25 mouse cellular contexts compared by ENCODE assay signal in the genomic region with DNA sequence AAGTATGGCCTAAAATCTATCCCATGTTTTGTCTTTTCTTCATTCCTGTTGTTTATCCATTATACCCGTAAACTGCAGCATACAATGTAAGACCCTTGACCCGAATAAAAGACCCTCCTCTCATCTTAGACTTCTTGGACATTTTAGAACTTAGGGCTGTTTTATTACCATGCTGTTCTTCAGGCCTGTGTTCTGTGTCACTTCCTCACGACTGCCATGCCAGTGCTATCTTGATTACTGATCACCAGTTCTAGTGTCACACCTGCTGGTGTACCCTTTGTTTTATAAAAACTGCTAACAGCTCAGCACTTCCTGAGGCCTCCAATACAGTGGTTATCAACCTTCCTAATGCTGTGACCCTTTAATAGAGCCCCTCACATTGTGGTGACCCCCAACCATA. TPM values are rescaled to one million over a fixed set of nuclear protein-coding genes. Genes with fewer than 3 reads are reported as not detected.
DNase-seq lines count a peak whose midpoint lies in the region; ATAC-seq and TF ChIP-seq lines count a peak whose summit lies in the region.
"Had no signal": no experiment of that assay in that cellular context is flagged by ENCODE, and none has a peak within 500 bp of the region (broad histone marks: within the 10 kb centered on the region; RNA-seq: fewer than 3 reads in every experiment).

No protein-coding gene starts in this region.

- peaks cover 69% of the 10 kb centered on the region for H3K4me1 ChIP-seq in liver, embryonic 13.5 days (replicated peaks)
- H3K4me1 ChIP-seq in liver, embryonic 11.5 days (replicated peaks; ENCODE audit: control insufficient read depth, insufficient read depth, low read length): peaks cover 17% of the 10 kb centered on the region
- peaks cover 18% of the 10 kb centered on the region for H3K4me1 ChIP-seq in liver, embryonic 16.5 days (ENCODE audit: control insufficient read depth, low read depth, low read length)
- H3K4me1 ChIP-seq in forebrain, postnatal 0 days (ENCODE audit: insufficient read depth): no peaks in the 10 kb centered on the region
- H3K4me1 ChIP-seq: forebrain, embryonic 13.5 days; hindbrain, embryonic 15.5 days had no signal

- no peaks in the 10 kb centered on the region for H3K27me3 ChIP-seq in liver, embryonic 13.5 days
- no peaks in the 10 kb centered on the region for H3K27me3 ChIP-seq in liver, embryonic 11.5 days (replicated peaks; ENCODE audit: control insufficient read depth, insufficient read depth, low read length)
- no peaks in the 10 kb centered on the region for H3K27me3 ChIP-seq in liver, embryonic 16.5 days (ENCODE audit: control insufficient read depth, insufficient read depth, low read depth, low read length)
- H3K27me3 ChIP-seq in forebrain, postnatal 0 days (ENCODE audit: insufficient read depth, low read length): no peaks in the 10 kb centered on the region
- H3K27me3 ChIP-seq: forebrain, embryonic 13.5 days; hindbrain, embryonic 12.5 days; hindbrain, embryonic 15.5 days; Patski had no signal

- no peak for TF ChIP-seq CTCF in forebrain, postnatal 0 days (IDR thresholded peaks at IDR 0.05; ENCODE audit: low read depth)

- 54% methylated on average over 3 of the region's 3 CpGs for WGBS in liver, embryonic 13.5 days (ENCODE audit: insufficient replicate concordance)
- WGBS in liver, embryonic 11.5 days: 75% methylated on average over 3 of the region's 3 CpGs
- WGBS in liver, embryonic 16.5 days (ENCODE audit: insufficient replicate concordance): 40% methylated on average over 3 of the region's 3 CpGs
- WGBS in forebrain, postnatal 0 days: 94% methylated on average over 3 of the region's 3 CpGs

- no peak for ATAC-seq in liver, embryonic 13.5 days (ENCODE audit: low read depth)
- ATAC-seq in liver, embryonic 11.5 days (replicated peaks; ENCODE audit: low FRiP score): no peak
- ATAC-seq in liver, embryonic 16.5 days (ENCODE audit: low read depth): 0 out of 2 replicates have a peak, but pooled peaks have one; percentile 33
- ATAC-seq in forebrain, postnatal 0 days: no peak
- ATAC-seq: forebrain, embryonic 13.5 days; forebrain, embryonic 16.5 days; Patski had no signal

- H3K9ac ChIP-seq in liver, embryonic 13.5 days: no peak overlapping the region
- no peak overlapping the region for H3K9ac ChIP-seq in liver, embryonic 11.5 days (ENCODE audit: low read depth, low read length)
- no peak overlapping the region for H3K9ac ChIP-seq in liver, embryonic 16.5 days (ENCODE audit: low read depth, low read length)
- H3K9ac ChIP-seq in forebrain, postnatal 0 days: no peak overlapping the region
- H3K9ac ChIP-seq: forebrain, embryonic 13.5 days; hindbrain, embryonic 12.5 days; hindbrain, embryonic 15.5 days had no signal

- H3K9me3 ChIP-seq in liver, embryonic 13.5 days (replicated peaks): no peaks in the 10 kb centered on the region
- H3K9me3 ChIP-seq in liver, embryonic 11.5 days (ENCODE audit: control insufficient read depth, low read length): no peaks in the 10 kb centered on the region
- no peaks in the 10 kb centered on the region for H3K9me3 ChIP-seq in liver, embryonic 16.5 days (replicated peaks; ENCODE audit: control insufficient read depth, low read length)
- H3K9me3 ChIP-seq in forebrain, postnatal 0 days (ENCODE audit: low read length): no peaks in the 10 kb centered on the region
- H3K9me3 ChIP-seq: forebrain, embryonic 10.5 days; forebrain, embryonic 13.5 days; hindbrain, embryonic 12.5 days; hindbrain, embryonic 15.5 days had no signal

- H3K4me2 ChIP-seq in liver, embryonic 13.5 days: 0 out of 2 replicates have a peak overlapping the region, but pooled peaks have one; percentile 2
- H3K4me2 ChIP-seq in liver, embryonic 11.5 days: no peak overlapping the region
- H3K4me2 ChIP-seq in liver, embryonic 16.5 days (ENCODE audit: low read depth, low read length): no peak overlapping the region
- no peak overlapping the region for H3K4me2 ChIP-seq in forebrain, postnatal 0 days (ENCODE audit: low read depth)
- H3K4me2 ChIP-seq: forebrain, embryonic 13.5 days; heart, embryonic 11.5 days; hindbrain, embryonic 12.5 days; hindbrain, embryonic 15.5 days had no signal

- peak overlapping the region; percentile 67 for H3K27ac ChIP-seq in liver, embryonic 13.5 days
- H3K27ac ChIP-seq in liver, embryonic 11.5 days (ENCODE audit: low read depth, low read length): no peak overlapping the region
- peak overlapping the region; percentile 34; the same call in 1 of the 2 replicates for H3K27ac ChIP-seq in liver, embryonic 16.5 days (ENCODE audit: low read length)
- H3K27ac ChIP-seq in forebrain, postnatal 0 days (ENCODE audit: low read depth, low read length): no peak overlapping the region
- H3K27ac ChIP-seq: forebrain, embryonic 10.5 days; forebrain, embryonic 13.5 days; hindbrain, embryonic 12.5 days; hindbrain, embryonic 15.5 days had no signal

- peaks cover 90% of the 10 kb centered on the region for H3K36me3 ChIP-seq in liver, embryonic 13.5 days
- H3K36me3 ChIP-seq in liver, embryonic 11.5 days (ENCODE audit: control insufficient read depth, insufficient read depth, low read length): peaks cover 23% of the 10 kb centered on the region
- peaks cover 47% of the 10 kb centered on the region for H3K36me3 ChIP-seq in liver, embryonic 16.5 days (ENCODE audit: control insufficient read depth, insufficient read depth)
- H3K36me3 ChIP-seq in forebrain, postnatal 0 days (ENCODE audit: insufficient read depth): peaks cover 32% of the 10 kb centered on the region

- peak; percentile 25 for DNase-seq in heart, adult 11 months
- no peak for DNase-seq in heart, adult 18-20 months
- DNase-seq in liver, embryonic 13.5 days: no peak
- DNase-seq in liver, embryonic 11.5 days (ENCODE audit: low spot score): no peak
- DNase-seq in forebrain, postnatal 0 days: no peak
- DNase-seq: cerebellum, adult 18-20 months; cerebellum, adult 9-10 months; cerebellum, postnatal 14 days; gastrocnemius, postnatal 25 days had no signal

- no peak overlapping the region for H3K4me3 ChIP-seq in liver, embryonic 13.5 days (replicated peaks)
- H3K4me3 ChIP-seq in liver, embryonic 11.5 days (ENCODE audit: low read depth, low read length): no peak overlapping the region
- H3K4me3 ChIP-seq in liver, embryonic 16.5 days (ENCODE audit: low read depth, low read length): no peak overlapping the region
- no peak overlapping the region for H3K4me3 ChIP-seq in forebrain, postnatal 0 days (ENCODE audit: low read depth, low read length)
- H3K4me3 ChIP-seq: forebrain, embryonic 10.5 days; forebrain, embryonic 13.5 days; hindbrain, embryonic 12.5 days; hindbrain, embryonic 15.5 days had no signal

RNA-seq across cellular contexts. Expression of a gene that starts 20.3 kb away (rescaled TPM):
- total RNA-seq in heart, adult 18-20 months (2021): 10 to 100 TPM; 18.9 to 22.7 TPM
- polyA plus RNA-seq in liver, embryonic 13.5 days (2015; fragmentation: Nextera tagmentation; extraction: Ambion mirVana): 64.9 and 74.9 TPM in 2 replicates
- polyA plus RNA-seq in liver, embryonic 11.5 days (2014; fragmentation: Nextera tagmentation; extraction: Ambion mirVana): 120 and 124 TPM in 2 replicates
- 46.9 and 48.5 TPM in 2 replicates for polyA plus RNA-seq in liver, embryonic 16.5 days (2015; fragmentation: Nextera tagmentation; extraction: Ambion mirVana)
- total RNA-seq in forebrain, postnatal 0 days (2014; rRNA removed): 35.2 and 39.4 TPM in 2 replicates
- 32.8 and 48.0 TPM in 2 replicates for polyA plus RNA-seq in forebrain, postnatal 0 days (2015; fragmentation: Nextera tagmentation; extraction: Ambion mirVana)

RNA-seq across cellular contexts. Expression of a gene that starts 20.5 kb away (rescaled TPM):
- total RNA-seq in heart, adult 18-20 months (2021): 10 to 100 TPM; 16.1 to 17.0 TPM
- polyA plus RNA-seq in liver, embryonic 13.5 days (2015; fragmentation: Nextera tagmentation; extraction: Ambion mirVana): 16.7 and 18.2 TPM in 2 replicates
- 26.4 and 30.1 TPM in 2 replicates for polyA plus RNA-seq in liver, embryonic 11.5 days (2014; fragmentation: Nextera tagmentation; extraction: Ambion mirVana)
- polyA plus RNA-seq in liver, embryonic 16.5 days (2015; fragmentation: Nextera tagmentation; extraction: Ambion mirVana): 12.3 and 12.8 TPM in 2 replicates
- 36.6 and 43.7 TPM in 2 replicates for total RNA-seq in forebrain, postnatal 0 days (2014; rRNA removed)
- polyA plus RNA-seq in forebrain, postnatal 0 days (2015; fragmentation: Nextera tagmentation; extraction: Ambion mirVana): 21.9 and 27.5 TPM in 2 replicates

RNA-seq across cellular contexts. Expression of a gene that starts 43.8 kb away (rescaled TPM):
- total RNA-seq in heart, adult 18-20 months (2021): 10 to 100 TPM; 11.7 to 33.6 TPM
- 116 and 134 TPM in 2 replicates for polyA plus RNA-seq in liver, embryonic 13.5 days (2015; fragmentation: Nextera tagmentation; extraction: Ambion mirVana)
- polyA plus RNA-seq in liver, embryonic 11.5 days (2014; fragmentation: Nextera tagmentation; extraction: Ambion mirVana): 125 and 130 TPM in 2 replicates
- 203 and 205 TPM in 2 replicates for polyA plus RNA-seq in liver, embryonic 16.5 days (2015; fragmentation: Nextera tagmentation; extraction: Ambion mirVana)
- total RNA-seq in forebrain, postnatal 0 days (2014; rRNA removed): 15.9 and 22.7 TPM in 2 replicates
- polyA plus RNA-seq in forebrain, postnatal 0 days (2015; fragmentation: Nextera tagmentation; extraction: Ambion mirVana): 16.4 and 16.6 TPM in 2 replicates

RNA-seq across cellular contexts. Expression of a gene that starts 54.5 kb away (rescaled TPM):
- under 1 TPM in 1 of 2 experiments, not detected in 1; 0.10 TPM for total RNA-seq in heart, adult 18-20 months (2021)
- polyA plus RNA-seq in liver, embryonic 13.5 days (2015; fragmentation: Nextera tagmentation; extraction: Ambion mirVana): not detected in 2 replicates
- 0.04 TPM in 1 of 2 replicates, not detected in the other for polyA plus RNA-seq in liver, embryonic 11.5 days (2014; fragmentation: Nextera tagmentation; extraction: Ambion mirVana)
- polyA plus RNA-seq in liver, embryonic 16.5 days (2015; fragmentation: Nextera tagmentation; extraction: Ambion mirVana): 0.02 and 0.05 TPM in 2 replicates
- total RNA-seq in forebrain, postnatal 0 days (2014; rRNA removed): 0.08 and 0.14 TPM in 2 replicates
- polyA plus RNA-seq in forebrain, postnatal 0 days (2015; fragmentation: Nextera tagmentation; extraction: Ambion mirVana): 0.22 and 0.31 TPM in 2 replicates
- total RNA-seq: adrenal gland, adult 18-20 months; adrenal gland, postnatal 10 days; adrenal gland, postnatal 36 days; heart, adult 8-10 months; hematopoietic stem cell, adult 5-6 weeks had no signal
- polyA plus RNA-seq: embryonic facial prominence, embryonic 11.5 days; forebrain, embryonic 10.5 days; forebrain, embryonic 13.5 days; forebrain, embryonic 16.5 days; heart, embryonic 11.5 days; heart, embryonic 14.5 days; heart, postnatal 0 days; hindbrain, embryonic 12.5 days had no signal

Comparison
In these comparisons a context has a peak if more than half of its experiments do, and no peak if none do; other contexts are left out.
1. H3K27ac ChIP-seq: peak in liver, embryonic 13.5 days (single experiment) and liver, embryonic 16.5 days (single experiment); none in liver, embryonic 11.5 days (single experiment) and forebrain, postnatal 0 days (single experiment).